Mouse (Mus musculus): ENCODE measurements around the gene Olfr771.
"Not testable (repeated sequence)": the region's sequence is repeated elsewhere in the genome, so short reads cannot be mapped to it uniquely, and the experiment has no call there.

DNA sequence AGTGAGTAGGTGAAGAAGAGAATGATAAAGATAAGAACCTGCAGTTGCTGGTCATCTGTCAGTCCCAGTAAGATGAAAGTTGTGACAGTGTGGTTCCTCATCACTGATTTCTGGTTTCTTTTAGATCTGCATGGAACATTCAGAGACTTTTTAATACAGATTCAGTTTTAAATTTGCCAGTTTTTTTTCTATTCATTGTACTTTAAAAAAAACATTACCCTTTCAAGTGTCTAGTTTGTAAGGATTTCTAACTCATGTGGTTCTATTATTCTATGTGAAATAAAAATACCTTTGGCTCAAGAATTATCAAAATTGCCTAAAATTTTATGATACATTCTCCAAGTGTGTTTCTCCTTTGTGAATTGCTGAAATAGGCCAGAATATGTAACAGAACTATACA, 22.8 kb upstream of the Olfr771 start, which contains the start of gene Olfr773:
- not testable (repeated sequence) for TF ChIP-seq USF1 (IDR thresholded peaks at IDR 0.05; ENCODE audit: low read depth); MAX (IDR thresholded peaks at IDR 0.05); CTCF (IDR thresholded peaks at IDR 0.05; ENCODE audit: control insufficient read depth, insufficient read depth, insufficient read length); MYOG (IDR thresholded peaks at IDR 0.05; ENCODE audit: control insufficient read depth, extremely low read depth, insufficient read length); CEBPB (IDR thresholded peaks at IDR 0.05; ENCODE audit: low read depth); MYOD1 (IDR thresholded peaks at IDR 0.05; ENCODE audit: control insufficient read depth, insufficient read length, low read depth); FOSL1 (IDR thresholded peaks at IDR 0.05; ENCODE audit: insufficient read depth, low read length, poor library complexity, severe bottlenecking)

Data from C2C12 (cell line).